Mouse (Mus musculus) gastrocnemius, adult 18-20 months (tissue): ENCODE measurements at regions not wholly inside any gene's neighbourhood (a gene's known extent, or its start where the extent isn't known, plus 50 kb on each side); places are given as distances from the start of the nearest gene placed in this dataset.
A peak's percentile ranks its signal among the peaks of the same experiment; 100 is the strongest.
"Not testable (repeated sequence)": the region's sequence is repeated elsewhere in the genome, so short reads cannot be mapped to it uniquely, and the experiment has no call there.

Experiments used
- DNase-seq: peaks from one replicate; pipeline ENCODE4 v3.0.0; 2021; ENCODE audit warnings: low spot score

DNA sequence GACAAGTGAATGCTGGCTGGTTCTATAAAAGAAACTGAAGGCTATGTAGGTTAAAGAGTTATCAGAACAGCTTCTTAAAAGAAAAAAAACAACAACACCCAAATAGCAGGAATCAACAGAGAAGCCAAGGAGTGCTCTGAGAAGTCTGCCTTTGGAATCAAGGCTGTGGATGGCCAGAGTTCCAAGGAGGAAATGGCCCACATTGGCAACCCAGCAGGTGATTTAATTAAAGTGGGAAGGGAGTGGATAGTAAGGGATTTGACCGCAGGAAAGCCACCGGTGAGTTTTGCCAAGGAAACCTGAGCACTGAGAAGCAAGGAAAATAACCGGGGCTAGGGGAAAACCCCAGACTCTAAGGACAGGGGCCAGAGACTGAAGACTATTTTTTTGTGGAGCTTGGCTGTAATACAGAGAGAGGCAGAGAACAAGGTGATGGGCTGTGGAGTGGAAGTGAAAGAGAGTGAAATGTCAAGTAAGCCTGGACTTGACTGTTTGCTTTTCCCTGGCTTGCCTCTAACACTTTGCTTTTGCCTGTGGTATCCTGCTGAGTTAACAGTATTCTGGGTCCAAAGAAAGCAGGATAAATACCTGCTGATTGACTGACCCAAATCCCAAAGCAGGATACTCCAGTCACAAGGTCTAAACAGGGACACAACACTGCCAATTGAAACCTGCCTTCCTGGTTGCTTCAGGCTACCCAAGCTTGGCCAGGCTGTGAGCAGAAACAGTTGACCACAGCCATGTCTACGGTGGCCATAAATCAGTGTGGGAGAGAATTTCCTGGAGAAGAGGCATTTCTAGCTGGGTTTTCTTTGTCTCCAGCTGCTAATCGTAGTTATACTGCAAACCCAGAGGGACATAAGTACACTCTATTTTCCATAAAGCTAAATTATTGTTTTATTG lies 125.9 kb downstream of the Arrdc3 start:
- no peak for DNase-seq

DNA sequence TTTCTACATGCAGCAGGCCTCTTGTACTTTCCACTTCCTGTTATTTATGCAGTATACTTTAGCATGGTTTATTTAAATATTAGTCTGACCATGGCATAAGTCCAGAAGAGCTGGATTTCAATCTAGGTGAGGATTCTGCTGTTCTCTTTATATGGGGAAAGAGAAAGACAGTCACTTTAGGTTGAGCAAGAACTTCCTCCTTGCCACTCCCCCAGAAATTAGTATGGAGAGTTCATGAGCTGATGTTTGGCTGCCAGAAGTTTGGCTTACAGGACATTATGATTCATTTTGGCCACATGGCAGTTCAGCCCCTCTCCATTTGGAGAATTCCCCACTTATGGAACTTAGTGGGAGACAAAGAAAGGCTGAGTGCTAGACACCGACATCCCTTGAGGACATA lies 130.8 kb downstream of the Arrdc3 start:
- DNase-seq = no peak

DNA sequence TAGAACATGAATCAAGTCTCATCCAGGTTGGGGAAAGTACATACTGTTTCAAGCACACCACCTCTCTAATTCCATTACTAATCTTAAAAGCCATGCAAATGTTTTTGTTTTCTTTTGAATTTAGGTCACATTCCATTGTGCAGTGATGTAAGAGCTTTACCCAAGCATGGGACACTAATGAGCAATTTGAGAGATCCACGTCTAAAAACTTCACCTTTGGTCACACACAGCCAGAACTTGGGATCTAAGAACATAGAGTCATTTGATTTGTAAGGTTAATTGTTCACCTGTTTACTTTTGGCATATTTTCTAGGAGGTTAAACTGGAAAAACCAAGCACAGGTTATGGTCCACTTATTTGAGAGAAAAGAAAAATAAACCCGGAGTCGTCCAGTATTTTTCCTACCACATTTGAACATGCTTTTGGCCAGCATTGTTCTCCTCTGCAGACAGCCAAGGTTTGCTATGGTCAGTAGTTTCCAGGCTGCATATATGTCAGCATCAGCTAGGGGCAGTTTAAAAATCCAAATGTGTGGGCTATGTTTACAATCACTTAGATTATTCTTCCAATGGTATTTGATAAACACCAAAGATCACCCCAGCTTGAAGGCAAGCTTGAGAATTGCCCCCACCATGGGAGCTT lies 137.0 kb downstream of the Arrdc3 start:
- no peak for DNase-seq

DNA sequence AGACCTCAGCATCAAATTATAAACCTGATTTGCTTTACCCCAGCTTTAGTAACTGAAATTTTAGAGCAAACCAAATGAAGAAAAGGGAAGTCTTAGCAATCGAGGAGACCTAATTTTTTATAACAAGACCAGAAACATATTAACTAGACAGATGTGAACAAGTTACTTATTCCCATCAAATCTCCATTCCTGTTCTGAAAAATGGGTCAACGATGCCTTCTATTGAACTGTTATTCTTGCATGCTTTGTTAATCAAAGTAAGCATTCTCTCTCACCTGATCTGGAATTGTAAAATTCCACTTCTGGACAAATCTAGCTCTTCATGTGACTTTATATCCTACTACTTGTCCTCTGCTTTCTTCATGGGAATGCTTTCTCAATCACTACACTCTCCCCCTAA lies 137.6 kb downstream of the Arrdc3 start:
- no peak for DNase-seq

DNA sequence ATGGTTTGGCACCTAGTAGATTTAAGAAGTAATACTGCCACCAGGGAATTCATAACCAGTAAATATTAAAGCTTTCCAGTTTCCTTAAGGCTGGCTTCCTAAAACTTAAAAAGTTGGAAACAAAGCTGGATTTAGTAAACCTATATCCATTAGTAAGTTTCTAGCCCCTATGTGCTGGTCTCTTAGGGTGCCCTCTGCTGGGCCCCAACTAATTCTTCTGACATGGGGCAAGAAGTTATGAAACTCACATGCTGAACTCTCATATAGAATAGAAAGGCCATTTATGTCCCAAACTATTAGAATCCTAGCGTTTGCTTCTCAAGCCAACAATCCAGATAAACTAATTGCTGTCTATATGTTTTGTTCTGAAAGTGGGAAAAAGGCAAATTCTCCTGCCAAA lies 139.2 kb downstream of the Arrdc3 start:
- DNase-seq = peak; percentile 18

DNA sequence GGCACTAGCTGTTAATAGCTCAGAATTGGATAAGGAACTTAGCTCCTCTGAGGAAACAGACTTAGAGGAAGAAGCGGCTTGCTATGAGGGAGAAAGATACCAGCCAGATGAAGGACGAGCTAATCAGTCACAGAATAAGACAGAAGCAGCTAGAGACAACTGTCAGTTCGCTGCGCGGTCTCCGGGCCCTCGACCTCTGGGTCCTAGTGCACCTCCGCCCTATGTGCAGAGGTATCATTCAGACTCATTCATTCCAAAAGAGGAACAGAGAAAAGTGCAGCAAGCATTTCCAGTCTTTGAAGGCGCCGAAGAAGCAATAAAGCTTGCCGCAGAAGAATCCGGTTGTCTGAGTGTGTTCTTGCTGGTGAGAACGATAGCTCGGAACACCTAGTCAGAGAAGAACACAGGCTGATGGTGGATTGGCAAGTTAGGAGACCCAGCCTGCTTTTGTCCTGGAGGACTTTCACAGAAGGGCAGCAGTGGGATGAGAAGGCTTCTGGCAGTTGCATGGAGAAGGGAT lies 142.1 kb downstream of the Arrdc3 start:
- not testable (repeated sequence) for DNase-seq

DNA sequence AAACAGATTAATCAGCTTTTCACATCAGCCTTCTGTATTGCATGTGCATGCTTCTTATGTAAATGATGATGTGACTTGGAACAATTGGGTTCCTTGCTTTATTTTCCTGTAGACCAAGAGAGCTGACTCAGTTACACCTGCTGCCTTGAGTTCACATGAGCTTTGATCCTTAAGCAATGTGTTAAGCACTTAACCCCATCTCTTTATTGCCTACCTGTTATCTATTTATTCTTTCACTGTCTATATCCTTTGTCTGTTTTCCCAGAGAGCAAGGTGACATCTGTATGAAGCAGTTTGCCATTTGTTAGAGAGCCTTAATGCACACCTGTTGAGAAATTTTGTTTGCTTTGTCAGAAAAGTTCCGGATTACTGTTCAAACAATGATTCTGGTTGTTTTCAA lies 154.1 kb downstream of the Arrdc3 start:
- DNase-seq = no peak

DNA sequence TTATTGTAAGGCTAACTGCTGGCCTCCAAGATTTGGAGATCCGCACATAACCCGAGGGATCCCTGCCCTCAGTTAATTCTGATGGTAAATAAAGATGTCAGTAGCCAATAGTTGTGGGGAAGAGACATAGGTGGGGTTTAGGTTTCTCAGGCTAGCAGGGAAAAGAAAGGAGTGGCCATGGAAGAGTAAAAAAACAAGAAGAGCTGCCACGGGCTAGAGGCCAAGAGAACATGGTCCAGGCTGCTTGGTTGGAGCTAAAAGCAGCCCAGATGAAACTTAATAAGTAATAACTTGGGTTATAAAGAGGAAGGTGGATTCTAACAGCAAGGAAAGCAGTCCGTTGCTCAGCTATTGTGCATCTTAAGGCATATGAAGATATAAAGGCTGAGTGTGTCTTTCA lies 155.6 kb downstream of the Arrdc3 start:
- DNase-seq = peak; percentile 49

DNA sequence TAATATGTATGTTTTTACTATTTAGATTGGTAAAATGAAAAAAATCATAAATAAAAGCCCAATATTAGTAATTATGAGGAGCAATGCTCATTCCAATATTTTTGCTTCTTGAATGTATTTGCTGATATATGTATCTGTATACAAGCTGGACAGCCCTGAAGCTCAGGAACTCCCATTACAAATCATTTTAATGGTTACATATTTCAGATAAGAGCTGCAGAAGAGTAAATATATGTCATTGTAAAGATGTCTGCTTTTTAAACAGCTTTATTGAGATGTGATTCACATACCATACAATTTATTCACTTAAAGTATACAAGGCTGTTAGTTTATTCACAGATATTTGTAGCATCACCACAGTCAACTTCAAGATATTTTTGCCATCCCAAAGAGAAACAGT lies 157.3 kb downstream of the Arrdc3 start:
- DNase-seq = no peak

DNA sequence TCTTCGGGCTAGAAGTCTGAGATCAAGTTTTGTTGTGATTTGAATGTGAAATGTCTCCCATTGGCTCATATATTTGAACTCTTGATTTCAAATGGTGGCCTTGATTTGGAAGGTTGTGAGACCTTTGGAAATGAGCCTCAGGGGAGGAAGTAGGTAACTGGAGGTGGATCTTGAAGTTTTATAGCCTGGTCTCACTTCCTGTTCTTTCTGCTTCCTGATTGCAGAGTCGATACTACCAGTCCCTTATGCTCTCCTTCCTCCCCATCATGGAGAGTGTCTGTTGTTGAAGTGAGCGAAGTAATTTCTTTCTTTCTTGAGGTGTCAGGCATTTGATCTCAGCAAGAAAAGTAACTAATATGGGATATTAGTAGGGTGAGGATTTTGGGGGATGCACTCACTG lies 158.5 kb downstream of the Arrdc3 start:
- DNase-seq = no peak
